Mouse (Mus musculus): ENCODE results near the gene Psmd9.
A peak's percentile ranks its signal among the peaks of the same experiment; 100 is the strongest.
"Not testable (repeated sequence)": the region's sequence is repeated elsewhere in the genome, so short reads cannot be mapped to it uniquely, and the experiment has no call there.

Psmd9 gene

GRCm38 (mm10) chr5:123192606-123193150 lies 23.5 kb downstream of the Psmd9 start:
- DNase-seq (ENCODE audit: low read depth, low spot score) = no peak

- DNase-seq (ENCODE audit: low read depth, low spot score) = no peak
Observed at GRCm38 (mm10) chr5:123193436-123193835, 24.2 kb downstream of the Psmd9 start.

GRCm38 (mm10) chr5:123194856-123195255 lies 25.6 kb downstream of the Psmd9 start:
- no peak for DNase-seq (ENCODE audit: low read depth, low spot score)

- DNase-seq (ENCODE audit: low read depth, low spot score) = no peak
Observed at GRCm38 (mm10) chr5:123195500-123196000, 26.3 kb downstream of the Psmd9 start.

GRCm38 (mm10) chr5:123196746-123197145 lies 27.5 kb downstream of the Psmd9 start:
- no peak for DNase-seq (ENCODE audit: low read depth, low spot score)

GRCm38 (mm10) chr5:123198523-123198922 lies 29.3 kb downstream of the Psmd9 start:
- no peak for DNase-seq (ENCODE audit: low read depth, low spot score)

- not testable (repeated sequence) for DNase-seq (ENCODE audit: low read depth, low spot score)
Observed at GRCm38 (mm10) chr5:123200816-123201522, 31.8 kb downstream of the Psmd9 start.

GRCm38 (mm10) chr5:123201523-123201892 lies 32.3 kb downstream of the Psmd9 start:
- no peak for DNase-seq (ENCODE audit: low read depth, low spot score)

- no peak for DNase-seq (ENCODE audit: low read depth, low spot score)
Observed at GRCm38 (mm10) chr5:123201987-123202386, 32.8 kb downstream of the Psmd9 start.

GRCm38 (mm10) chr5:123202771-123203170 lies 33.6 kb downstream of the Psmd9 start:
- DNase-seq (ENCODE audit: low read depth, low spot score) = not testable (repeated sequence)

GRCm38 (mm10) chr5:123203591-123203990 lies 34.4 kb downstream of the Psmd9 start:
- not testable (repeated sequence) for DNase-seq (ENCODE audit: low read depth, low spot score)

- DNase-seq (ENCODE audit: low read depth, low spot score) = not testable (repeated sequence)
Observed at GRCm38 (mm10) chr5:123222346-123223050, 53.3 kb downstream of the Psmd9 start.

GRCm38 (mm10) chr5:123223051-123223410 lies 53.8 kb downstream of the Psmd9 start:
- no peak for DNase-seq (ENCODE audit: low read depth, low spot score)

GRCm38 (mm10) chr5:123223861-123224260 lies 54.6 kb downstream of the Psmd9 start:
- not testable (repeated sequence) for DNase-seq (ENCODE audit: low read depth, low spot score)

GRCm38 (mm10) chr5:123226851-123227250 lies 57.6 kb downstream of the Psmd9 start:
- DNase-seq (ENCODE audit: low read depth, low spot score) = no peak

GRCm38 (mm10) chr5:123227762-123228523 lies 58.7 kb downstream of the Psmd9 start:
- DNase-seq (ENCODE audit: low read depth, low spot score) = peak; percentile 91

- DNase-seq (ENCODE audit: low read depth, low spot score) = no peak
Observed at GRCm38 (mm10) chr5:123228524-123228922, 59.3 kb downstream of the Psmd9 start.

- DNase-seq (ENCODE audit: low read depth, low spot score) = no peak
Observed at GRCm38 (mm10) chr5:123229296-123229695, 60.1 kb downstream of the Psmd9 start.

- DNase-seq (ENCODE audit: low read depth, low spot score) = no peak
Observed at GRCm38 (mm10) chr5:123232180-123232579, 63.0 kb downstream of the Psmd9 start.

GRCm38 (mm10) chr5:123235731-123236130 lies 66.5 kb downstream of the Psmd9 start:
- no peak for DNase-seq (ENCODE audit: low read depth, low spot score)

- DNase-seq (ENCODE audit: low read depth, low spot score) = no peak
Observed at GRCm38 (mm10) chr5:123236426-123236825, 67.2 kb downstream of the Psmd9 start.

- no peak for DNase-seq (ENCODE audit: low read depth, low spot score)
Observed at GRCm38 (mm10) chr5:123239501-123239900, 70.3 kb downstream of the Psmd9 start.
